Mouse (Mus musculus) heart, postnatal 0 days (tissue): Measurements from ENCODE around the gene Tbrg4.

Source experiments
- CTCF ChIP-seq: IDR thresholded peaks from 2 replicates; pipeline ENCODE4 v1.5.1; 2016; ENCODE audit warnings: antibody characterized with exemption, control low read depth, low read depth
- EP300 ChIP-seq: IDR thresholded peaks from 2 replicates; pipeline ENCODE4 v1.6.1; 2016; ENCODE audit warnings: antibody characterized with exemption, low read depth

- TF ChIP-seq CTCF (peak; percentile 91), EP300 (no peak)
Observed at GRCm38 (mm10) chr11:6654903-6655302, 29.0 kb upstream of the Tbrg4 start.
